8 mouse cellular contexts compared by ENCODE assay signal in the genomic region with DNA sequence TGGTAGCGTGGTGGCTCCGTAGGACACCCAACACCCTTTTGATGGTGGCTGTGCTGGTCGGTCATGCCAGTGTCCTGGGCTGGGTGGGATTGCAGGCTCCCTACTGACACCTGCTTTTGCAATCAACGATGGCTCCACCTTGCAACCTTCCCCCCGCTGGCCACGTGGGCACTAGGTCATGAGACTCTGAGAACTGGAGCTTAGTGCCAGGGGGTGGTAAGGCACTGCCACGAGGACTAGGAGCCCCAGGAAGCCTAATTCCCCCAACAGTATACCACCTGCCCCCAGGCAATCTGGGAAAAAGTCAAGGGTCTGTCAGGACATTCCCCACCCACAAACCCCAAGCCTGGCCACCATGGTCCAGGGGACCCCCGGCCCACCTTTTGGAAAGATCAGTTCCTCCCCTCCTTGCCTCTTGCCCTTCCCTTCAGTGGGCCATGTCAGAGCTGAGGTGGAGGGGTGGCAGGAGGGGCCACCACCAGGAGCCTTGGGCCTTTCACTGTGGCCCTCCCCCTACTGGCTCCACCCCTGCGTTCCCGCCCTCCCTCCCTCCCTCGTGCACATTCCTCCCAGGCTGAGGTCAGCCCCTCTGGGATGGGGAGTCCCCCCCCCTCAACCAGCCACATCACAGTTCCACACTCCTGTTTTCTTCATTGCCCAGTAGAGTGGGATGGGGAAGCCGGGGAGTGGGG. TPM values are rescaled to one million over a fixed set of nuclear protein-coding genes. Genes with fewer than 3 reads are reported as not detected.
DNase-seq lines count a peak whose midpoint lies in the region; ATAC-seq and TF ChIP-seq lines count a peak whose summit lies in the region.

A gene (minus strand): TSS at position 489 of the 692 bp plus-strand sequence.

- H3K9ac ChIP-seq in hindbrain, embryonic 14.5 days: no peak within 1 kb of the TSS
- no peak within 1 kb of the TSS for H3K9ac ChIP-seq in embryonic facial prominence, embryonic 15.5 days
- H3K9ac ChIP-seq in hindbrain, embryonic 12.5 days: no peak within 1 kb of the TSS
- no peak within 1 kb of the TSS; the same call in 1 of the 2 replicates for H3K9ac ChIP-seq in lung, embryonic 14.5 days

- H3K27me3 ChIP-seq in hindbrain, embryonic 10.5 days (ENCODE audit: insufficient read depth, poor library complexity, severe bottlenecking): peaks cover 13% of the 10 kb centered on the region; the same call in 1 of the 2 replicates
- no peaks in the 10 kb centered on the region for H3K27me3 ChIP-seq in hindbrain, embryonic 14.5 days (ENCODE audit: control insufficient read depth, insufficient read depth, low read length)
- H3K27me3 ChIP-seq in embryonic facial prominence, embryonic 15.5 days: no peaks in the 10 kb centered on the region
- peaks cover 3% of the 10 kb centered on the region; the same call in 1 of the 2 replicates for H3K27me3 ChIP-seq in hindbrain, embryonic 12.5 days
- no peaks in the 10 kb centered on the region for H3K27me3 ChIP-seq in lung, embryonic 14.5 days (ENCODE audit: insufficient read depth, low read length)

- WGBS in hindbrain, embryonic 10.5 days: 39% methylated on average over 12 of the region's 12 CpGs
- 48% methylated on average over 12 of the region's 12 CpGs for WGBS in hindbrain, embryonic 14.5 days
- 35% methylated on average over 12 of the region's 12 CpGs for WGBS in embryonic facial prominence, embryonic 15.5 days
- WGBS in hindbrain, embryonic 12.5 days: 45% methylated on average over 11 of the region's 12 CpGs
- WGBS in lung, embryonic 14.5 days: 40% methylated on average over 12 of the region's 12 CpGs

- H3K4me2 ChIP-seq in hindbrain, embryonic 14.5 days (replicated peaks): no peak within 1 kb of the TSS
- H3K4me2 ChIP-seq in embryonic facial prominence, embryonic 15.5 days (replicated peaks): 0 out of 2 replicates have a peak within 1 kb of the TSS, but pooled peaks have one; percentile 35
- H3K4me2 ChIP-seq in hindbrain, embryonic 12.5 days (replicated peaks): no peak within 1 kb of the TSS
- H3K4me2 ChIP-seq in lung, embryonic 14.5 days: peak within 1 kb of the TSS; percentile 47

- DNase-seq in hindbrain, embryonic 10.5 days (ENCODE audit: low spot score): no peak
- DNase-seq in hindbrain, embryonic 14.5 days (ENCODE audit: low spot score): no peak
- DNase-seq in lung, embryonic 14.5 days: peak; percentile 45
- DNase-seq in layer of hippocampus, adult 9-11 months: no peak
- no peak for DNase-seq in embryo, embryonic 11 days
- no peak for DNase-seq in ovary, adult 18-20 months (ENCODE audit: low spot score)

- peaks cover 7% of the 10 kb centered on the region for H3K36me3 ChIP-seq in hindbrain, embryonic 10.5 days
- peaks cover 4% of the 10 kb centered on the region; the same call in 1 of the 2 replicates for H3K36me3 ChIP-seq in hindbrain, embryonic 14.5 days (replicated peaks; ENCODE audit: control insufficient read depth, insufficient read depth)
- H3K36me3 ChIP-seq in embryonic facial prominence, embryonic 15.5 days: 0 out of 2 replicates have a peak, but pooled peaks cover 4% of the 10 kb centered on the region
- H3K36me3 ChIP-seq in hindbrain, embryonic 12.5 days: 0 out of 2 replicates have a peak, but pooled peaks cover under 1% of the 10 kb centered on the region
- peaks cover 4% of the 10 kb centered on the region; the same call in 1 of the 2 replicates for H3K36me3 ChIP-seq in lung, embryonic 14.5 days (ENCODE audit: insufficient read depth)

- no peak for TF ChIP-seq CTCF in lung, embryonic 14.5 days (IDR thresholded peaks at IDR 0.05; ENCODE audit: low read depth)

- ATAC-seq in hindbrain, embryonic 14.5 days (ENCODE audit: low FRiP score): no peak
- no peak for ATAC-seq in embryonic facial prominence, embryonic 15.5 days (ENCODE audit: insufficient number of reproducible peaks, low FRiP score, low TSS enrichment, low read depth)
- no peak for ATAC-seq in hindbrain, embryonic 12.5 days (ENCODE audit: low FRiP score)
- no peak for ATAC-seq in lung, embryonic 14.5 days (ENCODE audit: insufficient read depth)

- peak within 1 kb of the TSS; percentile 99 for H3K27ac ChIP-seq in hindbrain, embryonic 10.5 days
- H3K27ac ChIP-seq in hindbrain, embryonic 14.5 days: no peak within 1 kb of the TSS
- H3K27ac ChIP-seq in embryonic facial prominence, embryonic 15.5 days (replicated peaks): peak within 1 kb of the TSS; percentile 95
- 0 out of 2 replicates have a peak within 1 kb of the TSS, but pooled peaks have one; percentile 46 for H3K27ac ChIP-seq in hindbrain, embryonic 12.5 days
- H3K27ac ChIP-seq in lung, embryonic 14.5 days (ENCODE audit: low read depth): peak within 1 kb of the TSS; percentile 54; the same call in 1 of the 2 replicates

- peaks cover 98% of the 10 kb centered on the region for H3K4me1 ChIP-seq in hindbrain, embryonic 10.5 days (replicated peaks)
- H3K4me1 ChIP-seq in hindbrain, embryonic 14.5 days (replicated peaks; ENCODE audit: control insufficient read depth, insufficient read depth, low read length): peaks cover 29% of the 10 kb centered on the region
- H3K4me1 ChIP-seq in embryonic facial prominence, embryonic 15.5 days: peaks cover 86% of the 10 kb centered on the region
- H3K4me1 ChIP-seq in hindbrain, embryonic 12.5 days: peaks cover 72% of the 10 kb centered on the region
- H3K4me1 ChIP-seq in lung, embryonic 14.5 days (ENCODE audit: insufficient read depth): peaks cover 39% of the 10 kb centered on the region

- no peaks in the 10 kb centered on the region for H3K9me3 ChIP-seq in hindbrain, embryonic 10.5 days
- no peaks in the 10 kb centered on the region for H3K9me3 ChIP-seq in hindbrain, embryonic 14.5 days (ENCODE audit: control insufficient read depth, low read length)
- H3K9me3 ChIP-seq in embryonic facial prominence, embryonic 15.5 days (replicated peaks): no peaks in the 10 kb centered on the region
- H3K9me3 ChIP-seq in hindbrain, embryonic 12.5 days (replicated peaks): no peaks in the 10 kb centered on the region
- no peaks in the 10 kb centered on the region for H3K9me3 ChIP-seq in lung, embryonic 14.5 days (ENCODE audit: low read depth, low read length)

- peak within 1 kb of the TSS; percentile 18; the same call in 1 of the 2 replicates for H3K4me3 ChIP-seq in hindbrain, embryonic 10.5 days
- H3K4me3 ChIP-seq in hindbrain, embryonic 14.5 days (replicated peaks; ENCODE audit: low read length): no peak within 1 kb of the TSS
- H3K4me3 ChIP-seq in embryonic facial prominence, embryonic 15.5 days (replicated peaks): no peak within 1 kb of the TSS
- H3K4me3 ChIP-seq in hindbrain, embryonic 12.5 days: no peak within 1 kb of the TSS
- no peak within 1 kb of the TSS for H3K4me3 ChIP-seq in lung, embryonic 14.5 days (ENCODE audit: low read depth, low read length)

RNA-seq across cellular contexts. Expression of the gene that starts here (rescaled TPM):
- 3.9 and 5.2 TPM in 2 replicates for polyA plus RNA-seq in hindbrain, embryonic 10.5 days (2016; fragmentation: Nextera tagmentation; extraction: Ambion mirVana)
- polyA plus RNA-seq in hindbrain, embryonic 14.5 days (2014; fragmentation: Nextera tagmentation; extraction: Ambion mirVana): 4.2 and 4.5 TPM in 2 replicates
- 21.2 and 22.7 TPM in 2 replicates for polyA plus RNA-seq in embryonic facial prominence, embryonic 15.5 days (2015; fragmentation: Nextera tagmentation; extraction: Ambion mirVana)
- 5.1 TPM in 2 replicates for polyA plus RNA-seq in hindbrain, embryonic 12.5 days (2016; fragmentation: Nextera tagmentation; extraction: Ambion mirVana)
- 5.1 and 5.3 TPM in 2 replicates for polyA plus RNA-seq in lung, embryonic 14.5 days (2014; fragmentation: Nextera tagmentation; extraction: Ambion mirVana)

Comparison
In these comparisons a context has a peak if more than half of its experiments do, and no peak if none do; other contexts are left out.
1. H3K4me2 ChIP-seq: peak in embryonic facial prominence, embryonic 15.5 days (single experiment) and lung, embryonic 14.5 days (single experiment); none in hindbrain, embryonic 14.5 days (single experiment) and hindbrain, embryonic 12.5 days (single experiment).